9 mouse cellular contexts compared by ENCODE assay signal in the genomic region with DNA sequence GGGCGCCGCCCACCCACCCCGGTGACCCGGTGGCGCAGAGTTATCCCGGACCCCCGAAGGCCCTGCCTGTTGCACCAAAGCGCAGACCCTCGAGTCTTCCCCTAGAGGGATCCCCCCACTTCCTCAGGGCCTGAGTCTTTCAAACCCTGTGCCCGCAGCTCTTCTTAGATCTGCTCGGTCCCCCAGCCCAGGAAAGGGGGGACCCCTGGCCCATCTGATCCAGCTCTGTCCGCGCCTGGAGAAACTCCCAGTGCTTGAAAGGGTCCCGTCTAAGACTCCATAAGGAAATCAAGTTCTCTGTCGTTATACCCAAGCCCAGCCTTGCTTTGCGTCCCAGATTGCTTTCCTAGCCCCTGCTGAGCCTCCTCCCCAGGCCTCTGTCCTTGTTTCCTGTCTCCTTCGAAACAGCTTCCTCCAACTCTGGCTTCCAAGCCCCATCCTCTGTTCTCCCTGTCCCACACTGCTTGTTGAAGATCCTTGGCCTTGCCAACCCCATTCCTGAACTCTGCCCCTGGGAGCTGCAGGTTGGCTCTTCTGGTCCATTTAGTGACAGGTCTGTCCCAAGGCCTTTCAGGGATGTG. TPM values are rescaled to one million over a fixed set of nuclear protein-coding genes. Genes with fewer than 3 reads are reported as not detected.
DNase-seq lines count a peak whose midpoint lies in the region; ATAC-seq lines count a peak whose summit lies in the region.
"Had no signal": no experiment of that assay in that cellular context is flagged by ENCODE, and none has a peak within 500 bp of the region (broad histone marks: within the 10 kb centered on the region; RNA-seq: fewer than 3 reads in every experiment).

No protein-coding gene starts in this region.

- peak; percentile 95 for DNase-seq in heart, adult 11 months
- DNase-seq in heart, postnatal 25 days (ENCODE audit: low spot score): no peak
- peak; percentile 37 for DNase-seq in NIH3T3 (ENCODE audit: low read depth)
- DNase-seq in B cell, adult 2 months: no peak
- no peak for DNase-seq in spleen, postnatal 4 days (ENCODE audit: low spot score in 2 of 2)

- no peaks in the 10 kb centered on the region for H3K9me3 ChIP-seq in heart, embryonic 14.5 days (ENCODE audit: control insufficient read depth, low read length)
- H3K9me3 ChIP-seq in limb, embryonic 13.5 days: no peaks in the 10 kb centered on the region
- H3K9me3 ChIP-seq in stomach, embryonic 14.5 days (ENCODE audit: control insufficient read depth, low read depth, low read length): no peaks in the 10 kb centered on the region

- WGBS in heart, embryonic 14.5 days: under 1% methylated on average over 17 of the region's 17 CpGs
- under 1% methylated on average over 15 of the region's 17 CpGs for WGBS in limb, embryonic 13.5 days
- WGBS in stomach, embryonic 14.5 days: 1% methylated on average over 17 of the region's 17 CpGs

- peak overlapping the region; percentile 86 for H3K4me2 ChIP-seq in heart, embryonic 14.5 days (ENCODE audit: low read length)
- H3K4me2 ChIP-seq in limb, embryonic 13.5 days (replicated peaks): peak overlapping the region; percentile 91
- H3K4me2 ChIP-seq in stomach, embryonic 14.5 days (replicated peaks; ENCODE audit: low read depth, low read length): peak overlapping the region; percentile 90

- 0 out of 2 replicates have a peak, but pooled peaks have one; percentile 0 for ATAC-seq in heart, embryonic 14.5 days (ENCODE audit: insufficient number of reproducible peaks, insufficient read depth, low FRiP score, low read depth)
- ATAC-seq in limb, embryonic 13.5 days (ENCODE audit: low FRiP score, low read depth): no peak
- no peak; the same call in 1 of the 2 replicates for ATAC-seq in stomach, embryonic 14.5 days (ENCODE audit: insufficient number of reproducible peaks, insufficient read depth, low FRiP score, low read depth)

- H3K9ac ChIP-seq in heart, embryonic 14.5 days (ENCODE audit: low read length): peak overlapping the region; percentile 94
- peak overlapping the region; percentile 89 for H3K9ac ChIP-seq in limb, embryonic 13.5 days
- H3K9ac ChIP-seq in stomach, embryonic 14.5 days (replicated peaks; ENCODE audit: low read depth, low read length): peak overlapping the region; percentile 71

- H3K36me3 ChIP-seq in heart, embryonic 14.5 days (ENCODE audit: control insufficient read depth, insufficient read depth, low read length): peaks cover 32% of the 10 kb centered on the region
- H3K36me3 ChIP-seq in limb, embryonic 13.5 days: peaks cover 29% of the 10 kb centered on the region
- H3K36me3 ChIP-seq in stomach, embryonic 14.5 days (ENCODE audit: control insufficient read depth, insufficient read depth, low read length): peaks cover 15% of the 10 kb centered on the region

- intact Hi-C loops in heart, postnatal 25 days (cut with DNase I): no loop called here

- peaks cover 16 to 30% of the 10 kb centered on the region in 2 experiments for H3K4me1 ChIP-seq in heart, embryonic 14.5 days (ENCODE audit: control insufficient read depth in 2 of 2, insufficient read depth in 2 of 2, low read length in 2 of 2)
- H3K4me1 ChIP-seq in limb, embryonic 13.5 days: peaks cover 38% of the 10 kb centered on the region
- peaks cover 16% of the 10 kb centered on the region for H3K4me1 ChIP-seq in stomach, embryonic 14.5 days (ENCODE audit: control insufficient read depth, insufficient read depth, low read length)

- H3K27ac ChIP-seq in heart, embryonic 14.5 days (replicated peaks in 1 of 2; ENCODE audit: control insufficient read depth in 1 of 2, insufficient read depth in 1 of 2, low read depth in 2 of 2, low read length in 2 of 2): peak overlapping the region; percentile 97 to 99
- peak overlapping the region; percentile 98 for H3K27ac ChIP-seq in limb, embryonic 13.5 days
- peak overlapping the region; percentile 99 for H3K27ac ChIP-seq in stomach, embryonic 14.5 days (ENCODE audit: low read length)

- peak overlapping the region; percentile 64 to 80 for H3K4me3 ChIP-seq in heart, embryonic 14.5 days (ENCODE audit: control insufficient read depth in 1 of 2, insufficient read depth in 1 of 2, low read depth in 1 of 2, low read length in 2 of 2)
- H3K4me3 ChIP-seq in limb, embryonic 13.5 days: peak overlapping the region; percentile 70
- peak overlapping the region; percentile 69 for H3K4me3 ChIP-seq in stomach, embryonic 14.5 days (ENCODE audit: low read depth, low read length)

- H3K27me3 ChIP-seq in heart, embryonic 14.5 days (ENCODE audit: control insufficient read depth, insufficient read depth, low read length): no peaks in the 10 kb centered on the region
- H3K27me3 ChIP-seq in limb, embryonic 13.5 days: no peaks in the 10 kb centered on the region
- H3K27me3 ChIP-seq in stomach, embryonic 14.5 days (ENCODE audit: control insufficient read depth, insufficient read depth, low read length): no peaks in the 10 kb centered on the region

RNA-seq across cellular contexts. Expression of gene Gga1, which starts 0.9 kb away (rescaled TPM):
- total RNA-seq in heart, postnatal 25 days (2021): 10 to 100 TPM; 41.6 to 43.8 TPM
- polyA plus RNA-seq in heart, embryonic 14.5 days (2014; fragmentation: Nextera tagmentation; extraction: Ambion mirVana): 30.7 and 33.2 TPM in 2 replicates
- polyA plus RNA-seq in limb, embryonic 13.5 days (2015; fragmentation: Nextera tagmentation; extraction: Ambion mirVana): 42.0 and 46.5 TPM in 2 replicates
- polyA plus RNA-seq in stomach, embryonic 14.5 days (2014; fragmentation: Nextera tagmentation; extraction: Ambion mirVana): 38.2 and 40.4 TPM in 2 replicates

RNA-seq across cellular contexts. Expression of gene Gm49510, which starts 21.6 kb away (rescaled TPM):
- total RNA-seq in heart, postnatal 25 days (2021): under 1 TPM in 1 of 2 experiments, not detected in 1; 0.18 TPM
- 0.16 TPM in 1 of 2 replicates, not detected in the other for polyA plus RNA-seq in heart, embryonic 14.5 days (2014; fragmentation: Nextera tagmentation; extraction: Ambion mirVana)
- polyA plus RNA-seq in limb, embryonic 13.5 days (2015; fragmentation: Nextera tagmentation; extraction: Ambion mirVana): 0.34 and 0.71 TPM in 2 replicates
- polyA plus RNA-seq in stomach, embryonic 14.5 days (2014; fragmentation: Nextera tagmentation; extraction: Ambion mirVana): 0.21 TPM in 1 of 2 replicates, not detected in the other

RNA-seq across cellular contexts. Expression of gene Sh3bp1, which starts 21.7 kb away (rescaled TPM):
- 1 to 10 TPM; 4.1 to 4.8 TPM for total RNA-seq in heart, postnatal 25 days (2021)
- 13.6 and 14.5 TPM in 2 replicates for polyA plus RNA-seq in heart, embryonic 14.5 days (2014; fragmentation: Nextera tagmentation; extraction: Ambion mirVana)
- 43.7 and 51.3 TPM in 2 replicates for polyA plus RNA-seq in limb, embryonic 13.5 days (2015; fragmentation: Nextera tagmentation; extraction: Ambion mirVana)
- 43.5 and 51.4 TPM in 2 replicates for polyA plus RNA-seq in stomach, embryonic 14.5 days (2014; fragmentation: Nextera tagmentation; extraction: Ambion mirVana)

RNA-seq across cellular contexts. Expression of gene Lgals2, which starts 22.6 kb away (rescaled TPM):
- under 1 TPM; 0.62 to 0.64 TPM for total RNA-seq in heart, postnatal 25 days (2021)
- not detected in 2 replicates for polyA plus RNA-seq in heart, embryonic 14.5 days (2014; fragmentation: Nextera tagmentation; extraction: Ambion mirVana)
- 0.47 and 0.53 TPM in 2 replicates for polyA plus RNA-seq in limb, embryonic 13.5 days (2015; fragmentation: Nextera tagmentation; extraction: Ambion mirVana)
- polyA plus RNA-seq in stomach, embryonic 14.5 days (2014; fragmentation: Nextera tagmentation; extraction: Ambion mirVana): 30.0 and 39.7 TPM in 2 replicates
- total RNA-seq: layer of hippocampus, postnatal 36 days had no signal

RNA-seq across cellular contexts. Expression of gene Cdc42ep1, which starts 35.5 kb away (rescaled TPM):
- 10 to 100 TPM; 34.1 to 41.0 TPM for total RNA-seq in heart, postnatal 25 days (2021)
- polyA plus RNA-seq in heart, embryonic 14.5 days (2014; fragmentation: Nextera tagmentation; extraction: Ambion mirVana): 29.0 and 30.1 TPM in 2 replicates
- polyA plus RNA-seq in limb, embryonic 13.5 days (2015; fragmentation: Nextera tagmentation; extraction: Ambion mirVana): 17.9 and 19.1 TPM in 2 replicates
- 40.7 and 41.7 TPM in 2 replicates for polyA plus RNA-seq in stomach, embryonic 14.5 days (2014; fragmentation: Nextera tagmentation; extraction: Ambion mirVana)

Comparison
In these comparisons a context has a peak if more than half of its experiments do, and no peak if none do; other contexts are left out.
1. DNase-seq: peak in heart, adult 11 months (single experiment) and NIH3T3 (single experiment); none in heart, postnatal 25 days (single experiment), B cell, adult 2 months (0 of 2) and spleen, postnatal 4 days (0 of 2).
2. Peak in every context shown above with its lines, with median percentiles within 50 percentile points of each other: H3K27ac ChIP-seq, H3K4me2 ChIP-seq, H3K4me3 ChIP-seq and H3K9ac ChIP-seq.